Mouse (Mus musculus) forebrain, embryonic 12.5 days (tissue): ENCODE measurements around the gene Abcc8. TPM values are rescaled to one million over a fixed set of nuclear protein-coding genes. Genes with fewer than 3 reads are reported as not detected.
A peak's percentile ranks its signal among the peaks of the same experiment; 100 is the strongest.

ENCODE experiments used
- ATAC-seq: fragments of 200-750 bp; cut with Nextera tagmentation; 2 replicates; pipeline ENCODE4 v1.8.0; 2017; ENCODE audit warnings: moderate TSS enrichment; ENCODE audit not compliant: low FRiP score
- H3K27ac ChIP-seq: fragments of 300-500 bp; sonication (generic); 2 replicates; pipeline ENCODE4 v1.5.1; 2016; ENCODE audit warnings: mild to moderate bottlenecking
- H3K27me3 ChIP-seq: fragments of 300-500 bp; sonication (generic); 2 replicates; pipeline ENCODE4 v1.6.1; 2016; ENCODE audit warnings: mild to moderate bottlenecking
- H3K36me3 ChIP-seq: fragments of 300-500 bp; sonication (generic); replicated peaks from 2 replicates; pipeline ENCODE4 v1.6.1; 2016; ENCODE audit warnings: mild to moderate bottlenecking
- H3K4me1 ChIP-seq: fragments of 300-500 bp; sonication (generic); 2 replicates; pipeline ENCODE4 v1.6.1; 2016
- H3K4me2 ChIP-seq: fragments of 300-500 bp; sonication (generic); 2 replicates; pipeline ENCODE4 v1.6.1; 2016; ENCODE audit warnings: mild to moderate bottlenecking, moderate library complexity
- H3K4me3 ChIP-seq: fragments of 300-500 bp; sonication (generic); replicated peaks from 2 replicates; pipeline ENCODE4 v1.5.1; 2016; ENCODE audit warnings: mild to moderate bottlenecking
- H3K9ac ChIP-seq: fragments of 300-500 bp; sonication (generic); 2 replicates; pipeline ENCODE4 v1.6.1; 2016; ENCODE audit warnings: mild to moderate bottlenecking
- H3K9me3 ChIP-seq: fragments of 300-500 bp; sonication (generic); 2 replicates; pipeline ENCODE4 v1.6.1; 2016
- WGBS: fragments of 180-500 bp; shearing (Covaris S2); methylation state at CpG from one replicate; pipeline ENCODE4 v1.1.7; 2016; 5-methylcytosine and 5-hydroxymethylcytosine counted together
- polyA plus RNA-seq: library from polyadenylated mRNA; unstranded; fragments of >200 nt; fragmentation: Nextera tagmentation; extraction: Ambion mirVana; gene quantifications from 2 replicates; pipeline ENCODE4 v1.2.1, GENCODE M21; 2016

Abcc8 gene
- polyA plus RNA-seq, 1 experiment from 2014 or later = 1.4 TPM

GRCm38 (mm10) chr7:46103075-46103591 lies 76.7 kb downstream of the Abcc8 start:
- Histone ChIP-seq H3K27ac (peak overlapping the region; percentile 20; the same call in 1 of the 2 replicates), H3K4me3 (no peak overlapping the region), H3K4me1 (peaks cover 8% of the 10 kb centered on the region; the same call in 1 of the 2 replicates), H3K9ac (no peak overlapping the region), H3K27me3 (peaks cover 27% of the 10 kb centered on the region; the same call in 1 of the 2 replicates), H3K9me3 (no peaks in the 10 kb centered on the region), H3K36me3 (no peaks in the 10 kb centered on the region), H3K4me2 (no peak overlapping the region)
- ATAC-seq = no peak
- WGBS = 81% methylated on average over 8 of the region's 8 CpGs

GRCm38 (mm10) chr7:46100563-46100962 lies 79.3 kb downstream of the Abcc8 start, which contains the start of gene Kcnj11:
Gene Kcnj11, minus strand, starts transcription at chr7:46100764.
- Histone ChIP-seq H3K36me3 (no peaks in the 10 kb centered on the region), H3K4me1 (peaks cover 8% of the 10 kb centered on the region; the same call in 1 of the 2 replicates), H3K27ac (no peak within 1 kb of the TSS), H3K4me2 (peak within 1 kb of the TSS; percentile 87), H3K27me3 (peaks cover 35% of the 10 kb centered on the region), H3K9me3 (no peaks in the 10 kb centered on the region), H3K4me3 (peak within 1 kb of the TSS; percentile 62), H3K9ac (peak within 1 kb of the TSS; percentile 70)
- peak; percentile 87 for ATAC-seq
- WGBS = under 1% methylated on average over 34 of the region's 34 CpGs

- no peak overlapping the region for H3K27ac ChIP-seq
- no peaks in the 10 kb centered on the region for H3K9me3 ChIP-seq
- peak overlapping the region; percentile 87 for H3K4me2 ChIP-seq
- peak overlapping the region; percentile 62; the same call in 1 of the 2 replicates for H3K4me3 ChIP-seq
- H3K4me1 ChIP-seq = peaks cover 8% of the 10 kb centered on the region; the same call in 1 of the 2 replicates
- peaks cover 41% of the 10 kb centered on the region for H3K27me3 ChIP-seq
- no peak; the same call in 1 of the 2 replicates for ATAC-seq
- no peak overlapping the region for H3K9ac ChIP-seq
- 87% methylated on average over 13 of the region's 13 CpGs for WGBS
- H3K36me3 ChIP-seq = no peaks in the 10 kb centered on the region
Observed at GRCm38 (mm10) chr7:46099682-46100081, 80.2 kb downstream of the Abcc8 start.

GRCm38 (mm10) chr7:46098919-46099286 lies 80.9 kb downstream of the Abcc8 start:
- H3K27me3 ChIP-seq = peaks cover 49% of the 10 kb centered on the region
- no peak overlapping the region for H3K9ac ChIP-seq
- 95% methylated on average over 19 of the region's 19 CpGs for WGBS
- no peak overlapping the region for H3K4me3 ChIP-seq
- no peaks in the 10 kb centered on the region for H3K9me3 ChIP-seq
- H3K27ac ChIP-seq = no peak overlapping the region
- peaks cover 8% of the 10 kb centered on the region; the same call in 1 of the 2 replicates for H3K4me1 ChIP-seq
- ATAC-seq = no peak
- H3K4me2 ChIP-seq = no peak overlapping the region
- H3K36me3 ChIP-seq = no peaks in the 10 kb centered on the region

DNA sequence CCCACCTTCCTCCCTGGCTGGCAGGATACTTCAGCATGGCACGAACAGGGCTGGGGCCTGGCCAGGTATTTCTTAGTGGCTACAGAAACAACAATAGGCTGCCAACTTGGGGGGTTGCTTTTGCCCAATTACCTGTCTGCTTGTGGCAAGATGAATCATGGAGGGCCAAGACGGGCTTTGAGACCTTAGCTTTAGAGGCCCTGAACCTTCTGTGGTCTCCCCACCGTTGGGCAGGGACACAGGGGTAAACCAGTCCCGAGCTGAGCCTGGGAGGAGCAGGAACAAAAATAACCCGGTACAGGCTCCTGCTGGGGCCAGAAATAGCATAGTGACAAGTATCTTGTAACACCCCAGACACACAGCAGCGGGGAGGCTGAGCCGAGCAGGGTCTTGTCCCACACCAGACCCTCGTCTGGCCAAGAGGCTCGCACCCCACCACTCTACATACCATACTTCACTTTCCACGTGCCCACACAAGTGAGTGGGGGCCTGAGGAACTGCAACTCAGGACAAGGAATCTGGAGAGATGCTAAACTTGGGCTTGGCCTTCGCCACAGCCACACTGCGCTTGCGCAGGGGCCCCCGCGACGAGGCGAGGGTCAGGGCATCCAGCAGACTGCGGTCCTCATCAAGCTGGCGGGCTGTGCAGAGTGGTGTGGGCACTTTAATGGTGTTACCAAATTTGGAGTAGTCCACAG lies 81.5 kb downstream of the Abcc8 start:
- H3K4me2 ChIP-seq = no peak overlapping the region

DNA sequence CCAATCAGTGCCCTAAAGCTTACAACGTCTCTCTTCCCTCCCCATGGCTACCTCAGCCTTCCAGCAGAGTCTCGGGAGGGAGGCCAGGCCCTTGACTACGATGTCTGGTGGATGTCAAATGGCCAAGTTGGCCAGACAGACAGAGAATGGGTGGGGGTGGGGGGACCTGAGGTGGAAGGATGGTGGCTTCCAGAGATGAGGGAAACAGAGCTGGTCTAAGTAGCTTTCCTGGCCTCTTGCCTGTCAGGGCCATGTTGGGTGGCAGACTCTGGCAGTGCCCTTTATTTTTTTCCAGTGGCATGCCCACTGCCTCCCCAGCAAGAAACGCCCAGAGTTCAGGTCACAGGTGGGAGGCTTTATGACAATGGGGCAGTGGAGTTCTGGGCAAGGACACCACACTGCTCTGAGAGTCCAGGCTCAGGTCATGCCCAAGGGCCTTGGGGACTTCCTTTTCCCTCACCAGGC lies 82.5 kb downstream of the Abcc8 start:
- ATAC-seq = no peak
- H3K4me1 ChIP-seq = peaks cover 13% of the 10 kb centered on the region
- peaks cover 62% of the 10 kb centered on the region for H3K27me3 ChIP-seq
- H3K9ac ChIP-seq = no peak overlapping the region
- no peaks in the 10 kb centered on the region for H3K36me3 ChIP-seq
- H3K4me3 ChIP-seq = no peak overlapping the region
- no peak overlapping the region for H3K4me2 ChIP-seq
- H3K9me3 ChIP-seq = no peaks in the 10 kb centered on the region
- 69% methylated on average over 4 of the region's 4 CpGs for WGBS
- H3K27ac ChIP-seq = no peak overlapping the region

More for the DNA sequence above, 81.5 kb downstream of the Abcc8 start:
- peaks cover 54% of the 10 kb centered on the region for H3K27me3 ChIP-seq
- no peaks in the 10 kb centered on the region for H3K36me3 ChIP-seq
- H3K4me3 ChIP-seq = no peak overlapping the region
- ATAC-seq = no peak
- no peak overlapping the region for H3K27ac ChIP-seq
- H3K4me1 ChIP-seq = peaks cover 8% of the 10 kb centered on the region
- WGBS = 90% methylated on average over 19 of the region's 19 CpGs
- no peaks in the 10 kb centered on the region for H3K9me3 ChIP-seq
- H3K9ac ChIP-seq = no peak overlapping the region

DNA sequence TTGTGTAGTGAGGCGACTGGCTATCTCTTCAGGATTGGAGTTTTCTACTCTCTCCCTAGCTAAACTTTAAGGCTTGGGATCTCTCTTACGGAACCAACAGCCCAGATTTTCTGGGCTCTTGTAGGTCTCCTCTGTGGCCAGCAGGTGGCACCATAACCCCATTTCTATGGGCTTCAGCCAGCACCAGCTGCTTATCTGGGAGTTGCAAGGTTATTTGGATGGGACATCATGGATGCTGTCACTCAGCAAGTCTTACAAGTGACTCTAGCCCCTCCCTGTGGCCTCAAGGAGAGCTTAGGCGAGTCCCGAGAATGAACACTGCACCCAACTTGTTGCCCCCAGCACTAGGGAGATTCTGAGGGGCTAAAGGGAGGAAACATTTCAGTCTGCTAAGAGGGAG lies 83.7 kb downstream of the Abcc8 start:
- ATAC-seq = peak; percentile 18; the same call in 1 of the 2 replicates
- Histone ChIP-seq H3K36me3 (no peaks in the 10 kb centered on the region), H3K9ac (no peak overlapping the region), H3K27me3 (peaks cover 62% of the 10 kb centered on the region), H3K9me3 (no peaks in the 10 kb centered on the region), H3K4me2 (no peak overlapping the region), H3K4me1 (peaks cover 13% of the 10 kb centered on the region), H3K27ac (no peak overlapping the region), H3K4me3 (no peak overlapping the region)
- WGBS = 2% methylated on average over 4 of the region's 4 CpGs

DNA sequence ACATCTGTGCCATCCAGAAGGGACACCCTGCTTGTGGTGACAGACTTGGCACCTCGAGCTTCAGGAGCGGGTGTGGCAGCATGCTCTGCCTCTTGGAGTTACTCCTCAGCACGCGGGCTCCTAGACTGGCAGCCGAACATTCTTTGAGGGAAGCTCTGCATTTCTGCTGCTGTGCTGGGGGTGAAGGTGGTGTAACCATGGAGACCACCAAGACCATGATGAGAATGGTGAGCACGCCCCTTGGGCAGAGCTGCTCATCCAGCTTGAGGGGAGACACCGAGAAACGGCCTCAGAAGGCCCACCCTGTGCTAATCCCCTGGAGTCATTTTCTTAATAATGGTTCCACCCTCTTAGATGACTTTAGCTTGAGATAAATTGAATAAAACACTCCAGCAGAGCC lies 87.0 kb downstream of the Abcc8 start:
- Histone ChIP-seq H3K36me3 (no peaks in the 10 kb centered on the region), H3K4me3 (no peak overlapping the region), H3K9me3 (no peaks in the 10 kb centered on the region), H3K9ac (no peak overlapping the region), H3K4me2 (no peak overlapping the region), H3K27me3 (peaks cover 41% of the 10 kb centered on the region), H3K27ac (no peak overlapping the region), H3K4me1 (peaks cover 9% of the 10 kb centered on the region)
- 0 out of 2 replicates have a peak, but pooled peaks have one; percentile 9 for ATAC-seq
- 20% methylated on average over 8 of the region's 8 CpGs for WGBS

- H3K4me2 ChIP-seq = no peak overlapping the region
- peaks cover 7% of the 10 kb centered on the region for H3K4me1 ChIP-seq
- peaks cover 19% of the 10 kb centered on the region for H3K36me3 ChIP-seq
- WGBS = 95% methylated on average over 6 of the region's 6 CpGs
- no peak overlapping the region for H3K4me3 ChIP-seq
- no peak overlapping the region for H3K9ac ChIP-seq
- no peak overlapping the region for H3K27ac ChIP-seq
- no peaks in the 10 kb centered on the region for H3K9me3 ChIP-seq
- peaks cover 12% of the 10 kb centered on the region for H3K27me3 ChIP-seq
- no peak for ATAC-seq
Observed at GRCm38 (mm10) chr7:46088241-46088640, 91.6 kb downstream of the Abcc8 start.

GRCm38 (mm10) chr7:46086378-46086777 lies 93.5 kb downstream of the Abcc8 start:
- no peak for ATAC-seq
- H3K36me3 ChIP-seq = peaks cover 37% of the 10 kb centered on the region
- no peak overlapping the region for H3K9ac ChIP-seq
- H3K4me1 ChIP-seq = no peaks in the 10 kb centered on the region
- H3K4me3 ChIP-seq = no peak overlapping the region
- no peak overlapping the region for H3K27ac ChIP-seq
- 91% methylated on average over 6 of the region's 6 CpGs for WGBS
- H3K9me3 ChIP-seq = no peaks in the 10 kb centered on the region
- H3K4me2 ChIP-seq = no peak overlapping the region
- peaks cover 5% of the 10 kb centered on the region; the same call in 1 of the 2 replicates for H3K27me3 ChIP-seq

DNA sequence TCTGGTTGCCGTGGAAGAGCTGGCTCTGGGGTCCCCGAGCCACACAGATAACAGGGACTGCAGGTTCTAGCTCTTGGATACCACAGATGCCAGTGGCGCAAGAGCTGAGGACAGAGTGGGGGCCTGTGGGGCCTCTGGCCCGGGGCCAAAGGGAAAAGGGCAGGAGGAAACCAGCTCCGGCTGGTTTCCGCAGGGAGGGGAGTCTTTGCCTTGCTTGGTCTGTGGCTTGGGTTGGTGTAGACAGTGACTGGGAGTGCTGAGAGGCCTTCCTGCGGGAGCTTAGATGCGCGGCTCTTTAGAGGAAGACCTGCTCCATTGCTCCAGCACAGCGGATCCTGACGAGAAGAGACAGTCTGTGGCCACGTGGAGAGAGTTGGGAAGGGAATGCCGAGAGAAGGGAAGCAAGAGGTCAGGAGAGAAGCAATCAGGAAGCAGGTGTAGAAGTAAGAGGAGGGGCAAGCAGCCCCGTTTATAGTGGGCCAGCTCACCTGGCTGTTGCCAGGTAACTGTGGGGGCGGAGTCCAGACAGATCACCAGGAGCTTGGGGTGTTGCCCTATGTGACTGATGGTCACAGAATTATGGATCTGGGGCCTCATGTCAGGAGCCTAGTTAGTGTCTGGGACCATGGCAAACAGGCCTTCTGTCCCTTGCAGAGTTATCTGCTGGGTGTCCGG lies 94.9 kb downstream of the Abcc8 start:
- no peak for ATAC-seq
- no peak overlapping the region for H3K9ac ChIP-seq
- no peaks in the 10 kb centered on the region for H3K9me3 ChIP-seq
- WGBS = 83% methylated on average over 16 of the region's 16 CpGs
- no peak overlapping the region for H3K4me3 ChIP-seq
- H3K27ac ChIP-seq = no peak overlapping the region
- H3K36me3 ChIP-seq = peaks cover 51% of the 10 kb centered on the region
- no peaks in the 10 kb centered on the region for H3K27me3 ChIP-seq
- no peak overlapping the region for H3K4me2 ChIP-seq
- no peaks in the 10 kb centered on the region for H3K4me1 ChIP-seq

DNA sequence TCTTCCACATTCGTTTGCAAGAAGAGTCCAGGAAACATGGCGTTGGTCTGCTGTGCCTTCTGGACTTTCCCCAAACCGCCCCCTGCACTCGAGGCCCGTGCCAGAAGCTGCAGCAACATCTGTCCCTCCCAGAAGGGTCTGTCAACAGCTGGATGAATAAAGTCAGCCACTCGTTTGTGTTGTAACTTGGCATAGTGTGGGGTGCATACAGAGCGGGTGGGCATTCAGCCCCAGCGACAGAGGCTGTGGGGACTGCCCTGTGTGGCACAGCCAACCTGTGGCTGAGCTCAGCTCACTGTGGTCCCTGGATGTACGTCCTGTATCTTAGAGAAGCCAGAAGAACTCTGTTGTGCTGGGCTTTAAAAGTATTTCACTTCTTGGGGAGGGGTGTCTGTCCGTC lies 95.8 kb downstream of the Abcc8 start:
- Histone ChIP-seq H3K27ac (no peak overlapping the region), H3K9me3 (no peaks in the 10 kb centered on the region), H3K36me3 (peaks cover 61% of the 10 kb centered on the region), H3K9ac (no peak overlapping the region), H3K4me1 (no peaks in the 10 kb centered on the region), H3K4me3 (no peak overlapping the region), H3K27me3 (no peaks in the 10 kb centered on the region), H3K4me2 (no peak overlapping the region)
- ATAC-seq = no peak
- 90% methylated on average over 10 of the region's 10 CpGs for WGBS
